Mouse (Mus musculus): ENCODE measurements around the gene Btbd6. TPM values are rescaled to one million over a fixed set of nuclear protein-coding genes. Genes with fewer than 3 reads are reported as not detected.

Btbd6 gene
- polyA plus RNA-seq, 1 experiment from 2014 or later: 21.7 TPM

DNA sequence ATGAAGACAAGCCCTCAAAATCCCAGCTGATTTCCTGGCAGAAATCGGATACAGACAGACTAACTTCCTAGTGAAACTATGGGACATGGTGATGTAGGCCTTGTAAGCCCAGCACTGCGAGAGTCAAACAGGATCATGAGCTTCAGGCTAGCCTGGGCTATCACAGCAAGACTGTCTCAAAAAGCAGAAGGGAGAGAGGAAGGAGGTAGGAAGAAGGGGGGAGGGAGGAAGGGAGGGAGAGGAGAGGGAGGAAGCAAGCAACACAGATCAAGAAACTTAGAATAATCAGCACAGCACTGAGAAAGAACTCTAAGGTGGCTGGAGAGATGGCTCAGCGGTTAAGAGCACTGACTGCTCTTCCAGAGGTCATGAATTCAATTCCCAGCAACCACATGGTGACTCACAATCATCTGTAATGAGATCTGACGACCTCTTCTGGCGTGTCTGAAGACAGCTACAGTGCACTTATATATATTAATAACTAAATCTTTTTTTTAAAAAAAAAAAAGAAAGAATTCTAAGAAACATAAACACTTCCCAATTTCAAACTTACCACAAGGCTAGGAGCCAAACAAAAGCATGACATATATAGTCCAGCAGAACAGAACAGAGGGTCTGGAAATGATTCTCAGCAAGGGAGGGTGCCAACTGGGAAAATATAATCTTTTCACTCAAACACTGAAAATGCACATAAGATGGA lies 14.6 kb downstream of the Btbd6 start:
- no peak overlapping the region for H3K4me3 ChIP-seq

DNA sequence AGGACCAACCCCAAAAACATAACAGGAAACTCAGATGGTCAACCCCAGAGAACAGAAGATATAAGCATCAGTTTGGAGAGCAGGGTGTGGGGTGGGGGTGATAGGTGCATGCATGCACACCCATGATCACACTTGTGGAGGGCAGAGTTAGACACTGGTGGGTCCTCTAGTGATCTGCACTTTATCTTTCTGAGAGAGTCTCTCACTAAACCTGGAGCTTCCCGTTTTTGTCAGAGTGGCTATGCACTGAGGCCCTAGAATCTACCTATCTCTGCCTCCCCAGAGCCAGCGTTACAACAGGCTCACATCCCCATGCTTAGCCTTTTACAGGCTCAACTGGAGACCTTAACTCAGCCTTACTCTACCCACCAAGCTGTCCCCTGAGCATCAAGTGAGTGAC lies 15.2 kb downstream of the Btbd6 start:
- 74% methylated on average over 2 of the region's 2 CpGs for WGBS
- Histone ChIP-seq H3K36me3 (peaks cover 47% of the 10 kb centered on the region), H3K27me3 (replicated peaks) (no peaks in the 10 kb centered on the region), H3K4me2 (no peak overlapping the region), H3K9ac (no peak overlapping the region), H3K27ac (replicated peaks) (no peak overlapping the region), H3K4me1 (peaks cover 16% of the 10 kb centered on the region), H3K4me3 (no peak overlapping the region), H3K9me3 (no peaks in the 10 kb centered on the region)
- no peak for ATAC-seq (ENCODE audit: extremely low read depth, insufficient number of reproducible peaks, low FRiP score, low TSS enrichment)

More for the DNA sequence above, 14.6 kb downstream of the Btbd6 start:
- no peak overlapping the region for H3K27ac ChIP-seq (replicated peaks)
- no peak overlapping the region for H3K4me2 ChIP-seq
- 87% methylated on average over 5 of the region's 5 CpGs for WGBS
- no peak for ATAC-seq (ENCODE audit: extremely low read depth, insufficient number of reproducible peaks, low FRiP score, low TSS enrichment)
- H3K27me3 ChIP-seq (replicated peaks): no peaks in the 10 kb centered on the region
- H3K9ac ChIP-seq: no peak overlapping the region
- no peaks in the 10 kb centered on the region for H3K9me3 ChIP-seq
- peaks cover 16% of the 10 kb centered on the region for H3K4me1 ChIP-seq
- H3K36me3 ChIP-seq: peaks cover 51% of the 10 kb centered on the region

DNA sequence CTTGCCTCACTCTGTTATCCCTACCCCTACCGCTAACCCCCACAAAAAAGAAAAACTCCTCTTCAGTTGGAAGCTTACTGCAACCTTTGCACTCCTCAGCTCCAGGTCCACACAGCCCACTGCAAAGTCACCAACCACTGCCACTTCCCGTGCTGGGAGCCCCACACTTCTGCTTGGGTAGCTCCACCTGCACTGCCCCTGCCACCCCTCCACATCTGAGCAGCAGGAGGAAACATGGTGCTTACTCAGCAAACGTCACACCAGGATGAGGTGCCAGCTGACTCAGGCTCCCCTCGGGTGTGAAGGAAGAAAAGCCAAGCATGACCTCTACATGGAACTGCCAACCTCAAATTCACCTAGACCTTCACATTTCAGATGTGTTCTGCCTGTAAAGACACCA lies 17.9 kb downstream of the Btbd6 start:
- Histone ChIP-seq H3K36me3 (peaks cover 34% of the 10 kb centered on the region), H3K9me3 (no peaks in the 10 kb centered on the region), H3K27ac (replicated peaks) (no peak overlapping the region), H3K4me1 (peaks cover 33% of the 10 kb centered on the region), H3K4me2 (no peak overlapping the region), H3K9ac (no peak overlapping the region), H3K4me3 (no peak overlapping the region), H3K27me3 (replicated peaks) (no peaks in the 10 kb centered on the region)
- 72% methylated on average over 4 of the region's 4 CpGs for WGBS
- ATAC-seq (ENCODE audit: extremely low read depth, insufficient number of reproducible peaks, low FRiP score, low TSS enrichment): no peak

DNA sequence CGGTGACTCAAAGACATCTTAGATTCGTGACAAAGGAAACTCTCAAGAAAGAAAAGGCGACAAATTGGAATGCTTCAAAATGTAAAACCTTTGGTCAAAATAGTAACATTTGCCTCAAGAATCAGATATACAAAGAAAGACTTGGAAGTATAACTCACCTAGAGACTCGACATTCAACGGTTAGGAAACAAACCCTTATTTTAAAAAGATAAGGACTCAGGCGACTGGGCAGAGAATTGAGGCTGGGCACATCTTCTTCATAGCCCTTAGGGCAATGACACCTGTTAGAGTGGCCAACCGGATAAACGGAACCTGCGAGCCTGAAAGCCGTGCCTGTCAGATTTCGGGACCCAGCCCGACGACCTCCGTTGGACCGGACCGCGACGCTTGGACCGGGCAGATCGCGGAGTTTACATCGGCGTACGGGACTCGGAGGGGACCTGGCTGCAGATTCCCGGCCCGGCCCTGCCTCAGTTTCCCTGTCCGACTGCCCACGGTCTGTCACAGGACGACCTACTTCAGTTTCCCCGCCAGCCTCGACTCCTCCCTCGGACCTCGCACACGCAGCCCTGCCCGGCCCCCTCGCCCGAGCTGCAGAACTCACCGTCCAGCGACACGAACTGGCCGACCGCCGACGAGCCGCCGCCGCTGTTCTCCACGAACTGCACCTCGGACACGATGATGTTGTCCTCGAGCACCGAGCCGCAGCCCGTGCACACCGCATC lies 23.4 kb downstream of the Btbd6 start:
- peak overlapping the region; percentile 64 for H3K4me3 ChIP-seq
- no peaks in the 10 kb centered on the region for H3K9me3 ChIP-seq
- H3K36me3 ChIP-seq: peaks cover 10% of the 10 kb centered on the region; the same call in 1 of the 2 replicates
- H3K27me3 ChIP-seq (replicated peaks): no peaks in the 10 kb centered on the region
- H3K4me2 ChIP-seq: peak overlapping the region; percentile 75
- 2% methylated on average over 56 of the region's 56 CpGs for WGBS
- H3K4me1 ChIP-seq: peaks cover 37% of the 10 kb centered on the region
- ATAC-seq (ENCODE audit: extremely low read depth, insufficient number of reproducible peaks, low FRiP score, low TSS enrichment): no peak
- H3K9ac ChIP-seq: peak overlapping the region; percentile 89
- peak overlapping the region; percentile 92 for H3K27ac ChIP-seq (replicated peaks)

DNA sequence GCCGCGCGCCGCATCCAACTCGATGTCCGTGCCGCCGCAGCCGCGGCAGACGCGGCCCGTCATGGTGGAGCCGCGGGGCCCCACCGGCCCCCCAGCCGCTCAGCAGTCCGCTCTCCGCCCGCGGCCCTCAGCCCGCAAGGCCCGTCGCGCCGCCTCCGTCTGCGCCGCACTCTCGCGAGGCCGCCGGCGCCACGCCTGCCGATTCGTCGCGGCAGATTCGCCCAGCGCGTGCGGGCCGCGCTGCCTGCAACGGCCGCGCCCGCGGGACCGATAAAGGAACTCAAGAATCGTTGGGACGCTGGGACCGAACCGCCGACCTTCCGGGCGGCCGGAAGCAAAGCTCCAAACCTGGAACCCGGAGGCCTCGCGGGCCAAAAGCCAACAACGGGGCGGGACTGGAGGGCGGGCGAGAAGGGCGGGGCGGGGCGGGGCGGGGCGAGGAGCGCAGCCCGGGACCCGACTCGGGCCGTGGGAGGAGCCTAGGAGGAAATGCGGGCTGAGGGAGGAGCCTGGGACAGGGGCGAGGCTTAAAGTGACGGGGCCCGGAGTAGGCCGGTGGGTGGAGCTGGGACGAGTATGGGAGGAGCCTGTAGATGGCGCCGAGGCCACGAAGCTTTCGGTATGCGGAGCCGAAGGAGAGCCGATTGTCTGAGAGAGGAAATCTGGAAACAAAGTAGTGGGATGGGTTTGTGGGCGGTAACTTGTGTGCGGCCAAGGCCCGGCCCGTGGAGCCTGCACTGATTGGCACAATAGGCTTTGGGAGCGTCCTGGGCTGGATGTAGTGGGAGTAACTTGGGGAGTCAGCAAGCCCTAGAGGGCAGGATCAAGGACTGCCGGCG lies 24.2 kb downstream of the Btbd6 start, which contains the start of gene Brf1:
Gene Brf1, minus strand, starts transcription at position 411 of the 839 bp plus-strand sequence.
- peak; percentile 98 for ATAC-seq (ENCODE audit: extremely low read depth, insufficient number of reproducible peaks, low FRiP score, low TSS enrichment)
- under 1% methylated on average over 85 of the region's 96 CpGs for WGBS
- Histone ChIP-seq H3K4me3 (peak within 1 kb of the TSS; percentile 64), H3K36me3 (peaks cover 10% of the 10 kb centered on the region; the same call in 1 of the 2 replicates), H3K27me3 (replicated peaks) (no peaks in the 10 kb centered on the region), H3K4me1 (peaks cover 34% of the 10 kb centered on the region), H3K27ac (replicated peaks) (peak within 1 kb of the TSS; percentile 92), H3K9me3 (no peaks in the 10 kb centered on the region), H3K4me2 (peak within 1 kb of the TSS; percentile 81), H3K9ac (peak within 1 kb of the TSS; percentile 89)

DNA sequence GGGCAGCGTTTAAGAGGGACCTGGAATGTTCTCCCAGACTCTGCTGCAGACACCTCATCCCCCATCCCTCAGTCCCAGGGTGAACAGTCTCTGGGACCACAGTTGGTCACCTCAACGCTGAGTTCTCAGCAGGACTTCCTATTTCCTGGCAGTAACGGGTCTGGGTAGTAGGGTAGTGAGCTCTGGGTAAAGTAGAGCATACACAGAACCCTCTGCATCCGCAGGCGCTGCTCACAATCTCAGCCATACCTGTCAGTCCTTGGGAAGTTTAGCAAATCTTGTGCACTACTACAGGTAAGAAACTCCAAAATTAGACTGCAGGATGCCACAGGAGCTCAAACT lies 24.8 kb downstream of the Btbd6 start:
- Histone ChIP-seq H3K9me3 (no peaks in the 10 kb centered on the region), H3K4me2 (peak overlapping the region; percentile 81), H3K4me3 (peak overlapping the region; percentile 64), H3K9ac (peak overlapping the region; percentile 83), H3K27ac (replicated peaks) (peak overlapping the region; percentile 92), H3K36me3 (peaks cover 4% of the 10 kb centered on the region; the same call in 1 of the 2 replicates), H3K27me3 (replicated peaks) (no peaks in the 10 kb centered on the region), H3K4me1 (peaks cover 34% of the 10 kb centered on the region)
- WGBS: 2% methylated on average over 5 of the region's 5 CpGs
- ATAC-seq (ENCODE audit: extremely low read depth, insufficient number of reproducible peaks, low FRiP score, low TSS enrichment): no peak

DNA sequence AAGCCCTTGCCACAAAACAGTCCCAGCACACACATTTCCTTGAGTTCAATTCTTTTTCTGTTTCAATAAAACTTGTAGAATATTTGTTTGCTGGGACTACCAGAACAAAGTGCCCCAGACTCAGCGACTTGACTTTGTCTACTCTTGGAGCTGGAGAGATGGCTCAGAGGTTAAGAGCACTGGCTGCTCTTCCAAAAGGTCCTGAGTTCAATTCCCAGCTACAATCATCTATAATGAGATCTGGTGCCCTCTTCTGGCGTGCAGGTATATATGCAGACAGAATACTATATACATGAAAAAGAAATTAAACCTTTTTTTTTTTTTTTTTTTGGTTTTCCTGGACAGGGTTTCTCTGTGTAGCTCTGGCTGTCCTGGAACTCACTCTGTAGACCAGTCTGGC lies 26.4 kb downstream of the Btbd6 start:
- ATAC-seq (ENCODE audit: extremely low read depth, insufficient number of reproducible peaks, low FRiP score, low TSS enrichment): no peak
- H3K9me3 ChIP-seq: no peaks in the 10 kb centered on the region
- no peak overlapping the region for H3K4me3 ChIP-seq
- H3K9ac ChIP-seq: no peak overlapping the region
- peaks cover 24% of the 10 kb centered on the region for H3K4me1 ChIP-seq
- H3K4me2 ChIP-seq: no peak overlapping the region
- H3K27ac ChIP-seq (replicated peaks): no peak overlapping the region
- H3K27me3 ChIP-seq (replicated peaks): no peaks in the 10 kb centered on the region
- H3K36me3 ChIP-seq: no peaks in the 10 kb centered on the region
- WGBS: 37% methylated on average over 2 of the region's 2 CpGs

DNA sequence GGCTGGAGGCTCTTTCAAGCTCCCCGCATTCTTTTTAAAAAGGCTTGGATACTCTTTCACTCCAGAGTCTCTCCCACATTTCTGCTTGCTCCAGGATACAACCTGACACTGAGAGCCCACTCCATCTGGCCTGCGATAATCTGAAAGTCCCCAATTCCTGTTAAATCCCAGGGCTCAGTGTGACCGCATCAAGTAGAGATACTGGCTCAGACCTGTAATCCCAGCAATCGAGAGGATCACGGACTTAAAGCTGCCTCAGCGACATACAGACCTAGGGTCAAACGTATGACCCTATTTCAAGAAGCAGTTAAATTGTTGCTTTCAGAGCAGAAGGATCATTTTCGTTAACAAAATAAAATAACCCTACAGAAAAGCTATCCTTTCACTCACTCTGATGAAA lies 27.7 kb downstream of the Btbd6 start:
- Histone ChIP-seq H3K4me1 (peaks cover 14% of the 10 kb centered on the region), H3K27me3 (replicated peaks) (no peaks in the 10 kb centered on the region), H3K9me3 (no peaks in the 10 kb centered on the region), H3K4me2 (no peak overlapping the region), H3K27ac (replicated peaks) (no peak overlapping the region), H3K9ac (no peak overlapping the region), H3K4me3 (no peak overlapping the region), H3K36me3 (no peaks in the 10 kb centered on the region)
- WGBS: 80% methylated on average over 8 of the region's 8 CpGs
- ATAC-seq (ENCODE audit: extremely low read depth, insufficient number of reproducible peaks, low FRiP score, low TSS enrichment): no peak

DNA sequence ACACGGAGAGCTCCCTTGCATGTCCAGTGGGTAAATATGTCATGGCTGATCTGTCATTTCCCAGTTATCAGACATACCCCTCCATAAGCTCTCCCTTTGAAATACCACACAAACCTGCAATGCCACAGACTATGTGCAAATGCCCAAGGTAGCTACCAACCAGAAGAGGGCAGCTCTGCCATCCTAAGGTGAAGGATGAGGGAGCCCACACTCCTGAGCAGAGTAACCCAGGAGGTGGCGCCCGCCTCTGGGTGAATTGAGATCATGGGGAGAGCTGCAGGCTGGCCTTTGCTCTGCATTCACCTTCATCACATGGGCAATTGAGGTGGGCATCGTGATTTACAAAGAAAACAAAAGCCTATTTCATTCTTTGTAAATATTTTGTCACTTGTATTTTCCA lies 28.7 kb downstream of the Btbd6 start:
- Histone ChIP-seq H3K27me3 (replicated peaks) (no peaks in the 10 kb centered on the region), H3K27ac (replicated peaks) (no peak overlapping the region), H3K9me3 (no peaks in the 10 kb centered on the region), H3K9ac (no peak overlapping the region), H3K4me1 (peaks cover 8% of the 10 kb centered on the region), H3K4me2 (no peak overlapping the region), H3K4me3 (no peak overlapping the region), H3K36me3 (no peaks in the 10 kb centered on the region)
- no peak for ATAC-seq (ENCODE audit: extremely low read depth, insufficient number of reproducible peaks, low FRiP score, low TSS enrichment)
- WGBS: 19% methylated on average over 4 of the region's 4 CpGs

DNA sequence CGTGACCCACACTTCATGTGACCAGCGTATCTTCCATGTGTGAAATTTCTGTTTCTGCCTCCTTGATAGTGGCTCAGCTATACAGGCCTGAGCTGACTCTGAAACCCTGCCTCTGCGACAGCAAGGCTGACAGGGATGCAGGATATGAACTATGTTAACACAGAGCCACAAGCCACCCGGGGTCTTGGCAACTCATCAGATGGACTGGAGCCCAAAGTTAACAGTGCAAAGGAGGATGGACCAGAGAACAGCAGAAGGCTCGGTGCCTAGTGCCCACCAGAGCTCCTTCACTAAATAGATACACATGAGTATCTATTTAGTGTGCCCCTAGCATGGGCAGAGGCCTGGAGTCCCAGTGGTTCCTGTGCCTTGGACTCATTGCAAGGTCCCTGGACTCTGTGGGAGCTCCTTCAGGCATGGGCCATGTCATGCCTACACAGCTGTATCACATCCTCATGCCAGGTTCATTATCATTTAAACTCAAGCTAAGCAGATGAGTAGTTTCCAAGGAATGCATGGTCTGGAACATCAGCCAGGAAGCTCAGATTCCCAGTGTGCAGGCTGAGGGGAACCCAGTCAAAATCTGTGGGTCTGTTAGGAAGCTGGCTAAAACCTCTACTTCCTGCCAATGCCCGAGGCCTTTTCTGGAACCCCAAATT lies 35.5 kb downstream of the Btbd6 start:
- Histone ChIP-seq H3K36me3 (no peaks in the 10 kb centered on the region), H3K9me3 (no peaks in the 10 kb centered on the region), H3K4me3 (no peak overlapping the region), H3K9ac (no peak overlapping the region), H3K4me2 (no peak overlapping the region), H3K27ac (replicated peaks) (peak overlapping the region; percentile 84; the same call in 1 of the 2 replicates), H3K4me1 (peaks cover 45% of the 10 kb centered on the region), H3K27me3 (replicated peaks) (no peaks in the 10 kb centered on the region)
- 70% methylated on average over 6 of the region's 6 CpGs for WGBS
- no peak for ATAC-seq (ENCODE audit: extremely low read depth, insufficient number of reproducible peaks, low FRiP score, low TSS enrichment)

DNA sequence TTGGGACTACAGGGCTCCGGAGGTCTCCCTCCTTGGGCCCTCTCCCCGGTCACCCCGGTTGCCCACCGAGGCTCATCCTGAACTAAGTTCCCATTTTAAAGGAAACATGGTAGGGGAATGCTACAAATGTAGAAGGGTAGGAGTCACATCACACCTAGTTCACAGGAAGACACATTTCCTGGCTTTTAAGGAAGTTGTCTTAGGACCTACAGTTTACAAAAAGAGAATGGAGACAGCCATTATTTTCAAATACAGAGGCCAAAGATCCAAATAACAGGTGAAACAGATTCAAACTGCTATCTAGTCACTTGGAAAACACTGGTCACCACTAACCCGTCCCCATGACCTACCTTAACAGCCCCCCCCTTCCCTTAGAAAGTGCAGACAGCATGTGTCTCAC lies 36.2 kb downstream of the Btbd6 start:
- H3K27me3 ChIP-seq (replicated peaks): no peaks in the 10 kb centered on the region
- 79% methylated on average over 5 of the region's 5 CpGs for WGBS
- ATAC-seq (ENCODE audit: extremely low read depth, insufficient number of reproducible peaks, low FRiP score, low TSS enrichment): no peak
- H3K4me1 ChIP-seq: peaks cover 50% of the 10 kb centered on the region
- H3K9ac ChIP-seq: no peak overlapping the region
- no peak overlapping the region for H3K4me3 ChIP-seq
- no peak overlapping the region for H3K4me2 ChIP-seq
- peak overlapping the region; percentile 84 for H3K27ac ChIP-seq (replicated peaks)
- H3K36me3 ChIP-seq: no peaks in the 10 kb centered on the region
- no peaks in the 10 kb centered on the region for H3K9me3 ChIP-seq

All from heart, embryonic 13.5 days (tissue).